Mouse (Mus musculus) layer of hippocampus, postnatal 25 days (tissue): ENCODE measurements at regions not wholly inside any gene's neighbourhood (a gene's known extent, or its start where the extent isn't known, plus 50 kb on each side); places are given as distances from the start of the nearest gene placed in this dataset.
A peak's percentile ranks its signal among the peaks of the same experiment; 100 is the strongest.

Experiments
- DNase-seq, 2 experiments: peaks; one replicate each; pipeline ENCODE4 v3.0.0; 2022; ENCODE audit warnings: mixed read lengths in 2 of 2, low spot score in 1 of 2; ENCODE audit errors: extremely low spot score in 1 of 2

DNA sequence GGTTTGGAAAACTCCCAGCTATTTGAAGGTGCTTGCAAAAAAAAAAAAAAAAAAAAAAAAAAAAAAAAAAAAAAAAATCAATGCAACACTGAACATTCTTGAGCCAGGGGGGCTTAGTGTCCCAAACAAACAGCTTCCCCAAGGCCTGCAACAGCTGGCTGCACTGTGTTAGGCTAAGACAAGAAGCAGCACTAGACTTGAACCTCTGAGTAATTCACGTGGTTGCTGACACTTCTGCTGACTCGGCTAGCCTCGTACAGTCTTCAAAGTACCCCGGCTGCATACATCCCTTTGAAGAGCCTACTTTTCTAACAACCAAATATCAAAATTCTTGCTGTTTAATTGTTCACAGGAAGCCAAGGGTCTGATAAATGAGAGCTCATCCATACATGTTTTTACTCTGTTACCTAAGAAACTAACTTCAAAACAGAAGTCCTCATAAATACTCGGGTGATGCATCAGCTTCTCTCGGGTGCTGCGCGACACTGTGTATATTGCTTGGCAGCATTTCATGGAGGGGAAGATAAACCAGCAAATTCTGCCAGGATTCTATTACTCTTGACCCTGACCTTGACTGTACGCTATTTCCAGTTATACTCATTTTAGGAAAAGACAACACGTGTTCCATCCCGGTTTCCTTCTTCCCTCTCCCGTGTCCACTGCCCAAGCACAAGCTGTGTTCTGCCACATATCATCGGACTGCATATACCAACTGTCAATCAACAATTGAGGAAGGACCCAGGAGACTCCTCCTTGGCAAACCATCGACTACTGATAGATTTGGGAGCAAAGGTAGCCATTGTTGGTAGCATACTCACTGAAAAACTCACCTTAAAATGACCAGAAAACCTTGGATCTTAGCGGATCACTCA, 352.8 kb upstream of the Nt5c1b start:
- DNase-seq, result no peak

DNA sequence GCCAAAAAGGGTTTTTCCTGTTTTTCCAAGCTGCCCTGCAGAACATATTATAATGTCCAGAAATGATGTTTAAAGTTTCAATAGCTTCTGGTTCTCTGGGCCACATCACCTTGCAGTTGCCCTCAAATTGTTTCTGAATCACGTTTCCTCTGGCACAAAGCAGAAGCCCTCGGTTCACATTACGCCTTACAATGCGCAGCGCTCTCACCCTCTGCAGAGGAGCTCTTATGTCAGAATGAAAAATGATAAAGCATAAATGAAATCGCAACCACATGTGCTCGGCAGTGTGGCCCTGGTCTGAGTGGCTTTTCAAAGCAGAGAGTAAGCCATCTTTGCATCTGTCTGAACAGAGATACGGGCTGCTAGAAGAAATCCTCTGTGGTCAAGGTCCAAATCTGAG, 334.3 kb upstream of the Nt5c1b start:
- no peak for DNase-seq

DNA sequence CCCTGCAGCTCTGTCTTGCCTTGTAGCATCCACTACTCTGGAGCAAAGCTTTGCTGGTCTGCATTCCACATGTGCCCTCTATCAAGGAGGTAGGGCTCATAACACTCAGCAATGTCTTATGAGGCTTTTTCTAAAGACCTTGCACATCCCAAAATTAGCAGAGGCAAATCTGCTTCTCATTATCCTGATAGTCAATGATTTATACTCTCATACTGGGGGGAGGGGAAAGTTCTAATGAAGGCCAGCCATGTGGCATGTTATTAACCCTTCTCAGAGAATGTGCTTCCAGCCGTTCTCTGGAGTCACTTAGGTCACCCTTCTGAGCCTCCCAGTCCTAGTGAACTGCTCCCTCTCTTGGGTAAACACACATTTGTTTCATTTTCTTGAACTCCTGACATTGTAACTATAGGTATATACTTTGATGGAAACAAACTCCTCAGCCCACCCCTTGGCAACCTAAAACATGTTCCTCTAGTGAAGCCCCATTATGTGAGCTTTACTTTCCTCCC, 307.7 kb upstream of the Nt5c1b start:
- no peak for DNase-seq

DNA sequence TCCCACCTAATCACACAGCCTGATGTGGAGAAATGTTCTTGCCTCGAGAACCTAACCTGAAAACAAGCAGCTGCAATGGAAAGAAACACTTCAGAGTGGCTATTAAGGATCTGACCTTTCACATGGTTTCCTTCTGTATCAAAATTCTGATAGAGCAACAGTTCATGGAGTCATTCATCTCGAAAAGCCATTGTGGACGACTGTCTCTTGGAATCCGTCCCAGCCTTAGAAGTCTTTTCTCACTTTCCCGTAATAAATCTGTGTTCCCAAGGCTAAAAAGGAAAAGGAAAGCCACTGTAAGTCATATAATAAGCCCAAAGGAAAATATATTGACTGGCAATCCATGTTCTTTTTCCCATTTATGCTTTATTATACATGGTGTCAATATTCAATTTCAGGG, 291.4 kb upstream of the Nt5c1b start:
- no peak for DNase-seq

DNA sequence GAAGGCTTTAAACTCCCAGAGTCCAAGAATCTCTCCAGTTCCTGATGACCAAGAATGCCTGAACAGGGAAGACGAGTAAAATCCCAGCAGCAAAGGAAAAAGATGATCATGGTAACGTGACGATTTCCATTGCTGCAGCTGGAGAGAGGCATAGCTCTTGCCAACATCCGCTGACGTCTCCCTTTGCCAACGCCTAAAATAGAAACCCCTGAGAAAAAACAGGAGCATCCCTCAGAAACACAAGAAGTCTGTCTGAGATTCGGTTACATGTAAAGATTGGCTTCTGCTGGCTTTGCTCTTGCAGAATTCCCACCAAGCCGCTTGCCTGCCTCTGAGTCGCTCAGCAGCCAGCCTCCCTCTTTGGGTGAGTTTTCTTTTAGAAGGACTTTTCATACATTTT, 290.3 kb upstream of the Nt5c1b start:
- no peak for DNase-seq

DNA sequence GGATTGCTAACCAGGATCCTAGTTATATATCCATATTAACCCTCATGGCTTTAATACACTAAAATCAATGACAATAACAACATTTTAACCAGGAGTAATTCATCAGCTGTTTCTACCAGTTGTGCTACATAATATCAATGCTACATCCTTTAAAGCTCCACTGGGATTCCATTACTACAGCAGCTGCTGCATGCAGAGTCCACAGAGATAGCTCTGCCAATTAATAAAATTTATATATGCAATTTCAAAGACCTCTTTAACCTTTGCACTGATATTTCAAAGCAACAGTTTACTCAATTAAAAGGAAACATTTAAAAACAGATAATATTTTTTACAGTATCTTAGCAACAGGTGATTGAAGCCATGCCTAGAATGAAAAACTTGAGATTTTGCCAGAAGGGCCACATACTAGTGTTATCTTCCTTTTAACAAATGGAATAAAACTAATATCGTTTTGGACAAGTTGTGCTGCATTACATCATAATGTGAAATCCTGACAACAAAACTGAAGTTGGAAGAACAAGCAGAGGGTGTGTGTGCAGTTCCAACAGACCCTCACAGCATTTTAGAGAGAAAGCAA, 256.8 kb upstream of the Nt5c1b start:
- no peak for DNase-seq

DNA sequence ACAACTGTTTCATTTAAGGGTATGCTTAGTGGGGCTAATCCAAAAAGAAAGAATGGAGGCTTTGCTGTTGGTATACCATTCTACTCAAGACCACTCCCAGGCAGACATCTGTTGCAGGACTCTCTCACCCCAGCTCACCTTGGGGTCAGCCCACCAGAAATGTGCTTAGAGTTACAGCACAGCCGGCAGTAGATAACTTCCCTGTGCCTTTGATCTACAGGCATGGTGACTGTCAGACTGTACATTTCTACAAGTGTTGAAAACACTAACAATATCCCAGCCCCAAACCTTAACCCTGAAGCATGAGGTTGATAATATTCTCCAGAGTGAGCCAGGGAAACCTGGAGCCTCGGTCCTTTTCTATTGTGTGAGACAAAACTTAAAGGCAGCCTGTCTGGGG, 247.7 kb upstream of the Nt5c1b start:
- no peak for DNase-seq

DNA sequence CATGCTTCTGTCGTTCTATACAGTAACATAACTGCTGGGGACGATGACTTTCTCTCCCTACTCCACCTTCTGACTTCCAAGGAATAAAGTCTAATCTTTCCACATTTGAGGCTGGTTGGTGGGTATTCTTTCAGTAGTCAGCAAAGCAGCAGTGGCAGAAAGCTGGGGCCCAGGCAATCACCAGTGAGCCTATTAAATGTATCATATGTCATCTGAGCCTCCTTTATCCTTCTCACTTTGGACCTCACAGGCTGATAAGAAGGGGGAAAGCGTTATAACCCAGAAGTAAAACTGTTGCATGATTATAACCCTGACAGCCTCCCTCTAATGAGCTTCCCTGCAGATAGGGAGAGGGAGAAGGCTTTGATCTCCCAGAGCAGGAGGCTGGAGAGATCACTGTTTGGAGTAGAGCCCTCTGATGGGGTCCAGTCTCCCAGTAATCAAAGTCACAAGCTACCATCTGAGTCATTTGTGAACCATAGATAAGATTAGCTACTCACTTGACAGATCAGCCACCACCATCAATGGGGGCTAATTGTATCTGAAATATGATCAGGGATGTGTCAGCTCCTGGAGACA, 241.7 kb upstream of the Nt5c1b start:
- no peak for DNase-seq

DNA sequence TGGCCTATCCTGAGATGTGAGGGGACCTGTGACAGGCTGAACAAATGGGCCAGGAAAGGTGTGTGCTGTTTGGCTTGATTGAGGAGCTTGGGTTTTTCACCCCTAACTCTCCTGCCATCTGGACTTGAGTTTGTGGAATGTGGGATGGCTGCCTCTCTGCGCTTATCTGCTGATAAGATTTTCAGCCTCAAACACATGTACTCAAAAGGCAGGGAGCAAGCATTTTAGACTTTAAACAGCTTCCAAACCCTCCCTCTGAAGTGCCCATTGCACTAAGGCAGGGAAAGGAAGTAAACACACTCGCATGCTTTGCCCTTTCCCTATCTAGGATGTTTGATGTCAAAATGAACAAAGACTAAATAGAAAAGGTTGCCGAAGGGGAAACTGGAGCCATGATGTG, 235.6 kb upstream of the Nt5c1b start:
- no peak for DNase-seq

DNA sequence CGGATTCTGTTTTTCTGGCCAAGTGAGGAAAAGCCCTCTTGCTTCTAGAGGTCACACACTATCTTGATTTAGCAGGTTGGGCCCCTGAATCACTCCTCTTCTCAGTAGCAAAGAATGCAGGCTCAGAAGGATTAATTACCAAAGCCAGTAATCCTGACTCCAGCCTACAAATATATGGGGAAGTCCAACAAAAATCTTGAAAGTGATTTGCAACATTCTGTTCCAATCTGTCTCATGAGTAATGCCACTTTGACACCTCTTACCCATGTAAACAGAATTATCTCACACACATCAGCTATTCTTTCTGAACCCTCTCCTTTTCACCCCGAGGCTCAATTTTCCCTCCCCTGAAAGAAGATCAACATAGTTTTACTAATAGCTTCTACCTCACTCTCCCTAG, 233.9 kb upstream of the Nt5c1b start:
- DNase-seq, result no peak

DNA sequence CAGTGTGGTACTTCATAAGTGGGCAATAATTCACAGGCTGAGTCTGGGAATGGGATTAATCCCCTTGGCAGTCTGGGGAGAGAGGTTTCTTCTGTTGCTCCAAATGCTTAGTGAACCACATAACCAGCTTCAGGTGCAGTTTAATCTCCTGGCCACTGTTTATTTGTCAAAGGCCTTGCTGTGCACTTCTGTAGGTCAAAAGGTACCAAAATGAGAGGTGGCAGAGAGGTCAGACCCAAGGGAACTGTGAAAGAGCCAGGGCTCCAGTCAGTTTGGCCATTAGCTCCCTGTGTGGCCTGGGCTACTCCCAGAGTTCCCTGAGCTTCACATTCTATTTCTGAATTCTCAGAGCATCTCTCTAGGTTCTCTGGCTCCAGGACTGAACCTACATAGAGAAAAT, 229.6 kb upstream of the Nt5c1b start:
- no peak for DNase-seq

DNA sequence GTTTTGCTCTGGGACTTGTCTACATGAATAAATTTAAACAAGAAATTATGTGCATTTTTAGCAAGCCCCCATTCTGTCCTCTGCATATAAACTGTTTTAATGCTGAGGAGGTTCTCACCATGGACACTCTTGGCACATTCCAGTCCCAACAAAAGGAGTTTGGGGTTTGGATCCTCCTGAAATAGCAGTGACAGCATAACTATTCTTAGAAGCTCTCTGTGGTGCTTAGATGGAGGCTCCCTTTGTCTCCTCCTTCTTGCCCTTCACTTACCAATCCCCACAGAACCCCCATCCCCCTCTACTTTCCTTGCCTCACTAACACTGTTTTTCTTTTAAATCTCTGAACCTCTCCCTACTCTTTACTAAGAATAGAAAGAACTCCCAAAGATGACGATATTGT, 208.9 kb upstream of the Nt5c1b start:
- no peak for DNase-seq

DNA sequence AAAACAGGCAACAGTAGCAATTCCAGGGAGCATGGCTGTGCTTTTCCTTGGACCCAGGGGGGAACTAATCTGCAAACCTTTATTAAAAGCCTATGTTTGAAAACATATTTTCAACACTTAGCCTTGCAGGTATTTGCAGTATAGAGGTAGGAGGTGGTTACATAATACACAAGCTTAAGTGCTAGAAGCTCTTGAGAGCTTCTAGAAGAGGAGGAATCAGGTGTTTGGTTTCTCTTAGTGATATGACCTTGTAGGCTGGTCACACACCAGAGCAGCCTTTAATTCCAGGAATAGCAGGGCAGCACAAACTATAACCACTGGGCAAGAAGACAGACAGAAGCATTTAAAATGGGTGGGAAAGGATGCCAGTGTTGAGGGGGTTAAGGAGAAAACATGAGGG, 201.7 kb upstream of the Nt5c1b start:
- DNase-seq, result no peak

DNA sequence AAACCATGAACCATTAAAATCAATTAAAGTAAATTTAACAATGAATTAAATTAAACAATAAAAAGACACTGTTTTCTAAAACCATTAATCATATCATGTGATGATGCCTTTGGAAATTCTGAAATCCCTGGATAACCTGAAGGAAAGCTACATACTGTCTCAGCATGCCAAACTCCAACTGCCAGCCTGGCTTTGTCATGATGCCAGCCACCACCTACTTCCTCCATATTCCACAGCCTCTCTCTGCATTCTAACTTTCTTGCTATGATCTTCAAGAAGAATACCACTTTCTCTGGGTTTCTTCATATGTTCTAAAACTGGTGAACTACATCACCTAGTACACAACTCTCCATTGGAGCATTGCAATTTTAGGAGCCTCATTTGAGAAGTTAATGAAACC, 201.2 kb upstream of the Nt5c1b start:
- peak in 1 of 2 experiments; percentile 8 for DNase-seq

DNA sequence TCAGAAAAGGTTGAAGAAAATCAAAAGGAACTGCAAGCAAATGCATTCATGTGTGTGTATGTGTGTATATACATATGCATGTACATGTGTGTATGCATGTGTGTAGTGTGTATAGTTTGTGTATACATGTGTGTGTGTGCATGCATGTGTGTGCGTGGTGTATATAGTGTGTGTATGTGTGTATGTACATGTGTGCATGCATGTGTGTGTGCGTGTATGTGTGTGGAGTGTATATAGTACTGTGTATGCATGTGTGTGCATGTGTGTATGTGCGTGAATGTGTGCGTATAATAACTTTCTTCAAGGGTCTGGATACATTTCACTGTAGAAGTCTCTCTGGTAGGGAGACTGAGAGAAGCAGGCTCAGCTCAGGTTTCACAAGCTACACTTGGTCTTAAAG, 191.1 kb upstream of the Nt5c1b start:
- DNase-seq, result no peak

DNA sequence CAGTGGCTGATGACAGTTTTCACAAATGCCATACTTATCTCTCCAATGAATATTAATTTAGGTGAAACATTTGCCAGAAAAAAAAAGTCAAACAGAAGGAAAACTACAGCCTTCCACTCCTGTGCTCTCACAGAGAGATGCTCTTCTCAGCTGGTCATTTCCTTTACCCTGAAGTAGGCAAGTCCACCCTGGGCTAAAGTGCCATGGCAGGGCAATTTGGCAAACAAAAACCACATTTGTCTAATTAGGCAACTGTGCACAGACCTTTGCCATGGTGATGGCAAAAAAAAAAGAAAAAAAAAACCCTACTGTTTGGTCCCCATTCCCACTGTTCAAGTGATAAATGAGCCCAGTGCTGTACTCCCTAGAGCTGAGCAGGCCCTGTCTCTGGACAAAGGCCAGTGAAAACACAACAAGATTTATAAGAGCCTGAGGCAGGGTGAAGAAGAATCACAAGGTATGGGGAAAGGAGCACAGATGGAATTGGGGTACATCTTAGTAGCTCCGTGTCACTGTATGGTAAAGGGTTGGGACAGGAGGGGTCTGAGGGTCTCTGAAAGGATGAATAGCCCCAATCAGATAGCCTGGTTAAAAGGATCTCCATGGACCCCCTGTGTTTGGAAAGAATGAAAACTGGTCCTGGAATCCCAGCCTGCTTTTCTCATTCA, 190.5 kb upstream of the Nt5c1b start:
- no peak for DNase-seq

DNA sequence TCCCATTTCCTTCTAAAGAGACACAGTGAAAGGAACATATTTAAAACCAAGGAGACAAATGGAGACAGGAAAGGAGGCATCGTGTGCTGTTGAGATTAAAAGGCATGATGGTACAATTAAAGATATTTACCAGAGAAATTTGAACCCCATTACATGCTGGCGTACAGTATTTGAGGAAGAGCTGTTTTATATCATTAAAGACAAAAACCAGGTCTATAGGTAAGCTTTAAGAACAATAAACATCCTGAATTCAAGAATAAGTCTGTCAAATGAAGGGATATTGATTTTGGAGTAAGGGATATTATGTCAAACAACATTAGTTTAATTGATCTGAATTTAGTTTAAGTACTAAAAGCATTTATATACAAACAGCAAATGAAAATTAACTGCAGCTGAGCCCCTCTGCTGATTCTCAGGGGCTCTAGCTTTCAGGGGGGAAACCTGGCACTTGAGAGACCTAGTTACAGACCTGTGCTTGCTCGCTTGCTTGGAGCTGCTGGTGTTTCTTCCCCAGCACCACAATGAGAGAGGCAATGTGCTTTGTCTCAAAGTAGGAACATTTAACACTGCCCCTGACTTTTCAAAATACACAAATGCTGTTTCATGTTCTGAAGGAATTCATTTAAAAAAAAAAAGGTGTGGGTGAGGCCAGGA, 189.8 kb upstream of the Nt5c1b start:
- no peak for DNase-seq

DNA sequence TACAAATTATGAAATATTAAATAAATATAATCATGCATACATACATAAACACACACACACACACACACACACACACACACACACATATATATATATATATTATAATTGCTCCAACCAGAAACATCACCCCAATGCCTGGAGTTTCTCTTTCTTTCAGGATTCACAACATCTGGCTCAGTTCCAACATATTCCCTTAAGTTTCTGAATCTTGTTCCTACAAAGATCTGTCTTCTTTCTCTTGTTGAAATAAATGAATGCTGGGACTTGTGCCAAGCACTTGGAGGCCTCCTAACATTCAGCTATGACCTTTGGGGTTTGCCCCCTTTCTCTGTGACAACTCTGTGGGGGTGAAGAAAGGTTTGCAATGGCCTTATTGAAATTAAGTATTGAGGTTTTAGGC, 187.2 kb upstream of the Nt5c1b start:
- no peak for DNase-seq

DNA sequence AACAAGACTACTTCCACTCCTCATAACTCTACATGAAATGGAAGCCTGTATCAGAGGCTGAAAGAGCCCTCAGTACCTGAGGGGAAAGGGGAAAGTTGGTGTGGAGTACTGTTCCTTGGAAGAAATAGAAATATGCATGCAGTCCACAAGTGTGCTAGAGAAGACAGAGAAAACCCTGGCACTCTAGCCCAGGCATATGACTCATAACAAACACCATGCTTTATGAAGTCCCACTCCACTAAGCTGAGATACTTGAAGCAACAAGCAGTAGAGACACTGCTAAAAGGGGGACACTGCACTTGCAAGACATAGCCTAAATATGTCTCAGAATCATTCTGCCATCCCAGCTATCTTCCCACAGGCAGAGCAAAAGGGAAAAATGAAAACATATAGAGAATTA, 183.2 kb upstream of the Nt5c1b start:
- DNase-seq, result no peak

DNA sequence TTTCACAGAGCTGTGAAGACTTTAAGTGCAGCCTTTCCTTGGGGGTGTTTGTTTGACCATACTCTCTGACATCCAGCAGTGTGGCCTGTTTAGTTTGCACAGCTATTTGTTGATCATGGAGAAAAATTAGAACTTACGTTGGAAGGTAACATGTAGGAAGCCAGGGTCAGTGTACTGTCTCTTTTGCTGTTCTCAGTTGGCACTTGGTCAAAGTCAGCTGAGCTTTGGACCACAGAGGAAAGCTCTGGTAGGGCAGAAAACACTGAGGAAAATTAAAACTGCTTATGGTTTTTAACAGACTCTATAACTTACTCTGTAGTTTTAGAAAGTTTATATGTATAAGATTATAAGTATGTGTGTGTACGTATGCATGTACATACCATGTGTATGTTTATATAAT, 180.0 kb upstream of the Nt5c1b start:
- no peak for DNase-seq
